8 mouse cellular contexts compared by ENCODE assay signal in the genomic region with DNA sequence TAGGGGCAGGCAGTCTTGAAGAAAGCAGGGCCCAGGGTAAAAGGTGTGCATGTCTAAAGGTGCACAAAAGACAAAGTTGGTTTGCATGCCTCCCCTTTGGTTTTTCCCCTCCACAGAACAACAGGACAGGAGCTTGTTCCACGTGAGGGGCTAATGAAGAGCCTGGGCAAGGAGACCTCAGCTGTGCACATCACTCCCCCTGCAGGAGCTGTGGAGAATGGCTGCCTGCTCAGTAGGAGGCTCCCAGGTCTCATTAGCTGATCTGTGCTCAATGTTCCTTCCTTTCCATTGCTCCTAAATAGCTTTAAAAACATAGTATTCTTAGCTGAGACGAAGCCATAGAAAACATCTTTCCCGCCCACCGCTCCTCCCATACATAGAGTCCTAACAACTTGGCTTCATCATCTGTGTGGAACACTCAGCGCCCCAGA. TPM values are rescaled to one million over a fixed set of nuclear protein-coding genes. Genes with fewer than 3 reads are reported as not detected.
DNase-seq lines count a peak whose midpoint lies in the region; ATAC-seq and TF ChIP-seq lines count a peak whose summit lies in the region.

No protein-coding gene starts in this region.

- no peak overlapping the region for H3K9ac ChIP-seq in kidney, embryonic 15.5 days

- no peaks in the 10 kb centered on the region for H3K9me3 ChIP-seq in kidney, embryonic 15.5 days (replicated peaks)

- no peak overlapping the region for H3K4me2 ChIP-seq in kidney, embryonic 15.5 days

- ATAC-seq in kidney, embryonic 15.5 days (replicated peaks; ENCODE audit: low FRiP score), result no peak
- ATAC-seq in CD4-positive, CD25-positive, alpha-beta regulatory T cell, adult 4 months, result peak; percentile 97
- ATAC-seq in monocyte, adult 5-6 weeks (replicated peaks; ENCODE audit: insufficient number of reproducible peaks, low FRiP score, low TSS enrichment, poor library complexity, severe bottlenecking), result peak; percentile 63

- peaks cover 20% of the 10 kb centered on the region for H3K4me1 ChIP-seq in kidney, embryonic 15.5 days
- H3K4me1 ChIP-seq in bone marrow, adult 2 months (ENCODE audit: control insufficient read depth, insufficient read depth, low read length), result peaks cover 3% of the 10 kb centered on the region

- no peak for TF ChIP-seq POLR2A in bone marrow, adult 2 months (IDR thresholded peaks at IDR 0.05; ENCODE audit: borderline replicate concordance, control insufficient read depth, low read depth, low read length)

- no peak overlapping the region for H3K4me3 ChIP-seq in kidney, embryonic 15.5 days (replicated peaks)
- no peak overlapping the region for H3K4me3 ChIP-seq in bone marrow, adult 2 months (replicated peaks; ENCODE audit: control insufficient read depth, low read depth, low read length)

- 0 out of 2 replicates have a peak, but pooled peaks cover 6% of the 10 kb centered on the region for H3K36me3 ChIP-seq in kidney, embryonic 15.5 days

- peak; percentile 34 for DNase-seq in kidney, adult 11 months
- peak; percentile 49 for DNase-seq in gastrocnemius, postnatal 25 days
- peak; percentile 71 for DNase-seq in left cerebral cortex, adult 11 months (ENCODE audit: low spot score)
- DNase-seq in thymus, postnatal 36 days, result peak; percentile 75

- H3K27ac ChIP-seq in kidney, embryonic 15.5 days, result no peak overlapping the region
- H3K27ac ChIP-seq in bone marrow, adult 2 months (ENCODE audit: control insufficient read depth, insufficient read depth, low read depth, low read length, poor library complexity), result no peak overlapping the region

- no peaks in the 10 kb centered on the region for H3K27me3 ChIP-seq in kidney, embryonic 15.5 days

- 65% methylated on average over 5 of the region's 5 CpGs for WGBS in kidney, embryonic 15.5 days
- WGBS in bone marrow, adult 2 months, result 60% methylated on average over 5 of the region's 5 CpGs

- TF ChIP-seq CTCF in bone marrow, adult 2 months (IDR thresholded peaks at IDR 0.05; ENCODE audit: control insufficient read depth, insufficient read depth, low read length), result peak; percentile 71

RNA-seq across cellular contexts. Expression of a gene that starts 6.3 kb away (rescaled TPM):
- polyA plus RNA-seq in kidney, embryonic 15.5 days (2015; fragmentation: Nextera tagmentation; extraction: Ambion mirVana), result 11.0 and 14.0 TPM in 2 replicates
- not detected for polyA plus RNA-seq in CD4-positive, CD25-positive, alpha-beta regulatory T cell, adult 4 months (2017; shearing (Covaris generic))
- polyA plus RNA-seq in bone marrow, adult 2 months (2011; ENCODE audit: insufficient read depth, insufficient read length, low replicate concordance, missing spikeins), result not detected in 2 replicates
- under 1 TPM in 1 of 2 experiments, not detected in 1; 0.18 TPM for total RNA-seq in gastrocnemius, postnatal 25 days (2021)
- total RNA-seq in monocyte, adult 5-6 weeks (2017), result not detected in 3 replicates
